Mouse (Mus musculus): ENCODE results near the gene Zfp846.

Zfp846 gene

GRCm38 (mm10) chr9:20636790-20637189 is 55.7 kb downstream of the Zfp846 start:
- DNase-seq (ENCODE audit: low read depth, low spot score) = no peak

GRCm38 (mm10) chr9:20638552-20638951 is 57.5 kb downstream of the Zfp846 start:
- no peak for DNase-seq (ENCODE audit: low read depth, low spot score)

GRCm38 (mm10) chr9:20639486-20639885 is 58.4 kb downstream of the Zfp846 start:
- DNase-seq (ENCODE audit: low read depth, low spot score) = no peak

- no peak for DNase-seq (ENCODE audit: low read depth, low spot score)
Measured at GRCm38 (mm10) chr9:20641501-20641900, 60.4 kb downstream of the Zfp846 start.

- peak; percentile 95 for DNase-seq (ENCODE audit: low read depth, low spot score)
Measured at GRCm38 (mm10) chr9:20642101-20642895, 61.2 kb downstream of the Zfp846 start, which contains the start of gene Ubl5. Ubl5 (plus strand) TSS chr9:20642878.

GRCm38 (mm10) chr9:20642896-20643466 is 61.9 kb downstream of the Zfp846 start:
- peak; percentile 78 for DNase-seq (ENCODE audit: low read depth, low spot score)

GRCm38 (mm10) chr9:20643781-20644180 is 62.7 kb downstream of the Zfp846 start:
- no peak for DNase-seq (ENCODE audit: low read depth, low spot score)

- no peak for DNase-seq (ENCODE audit: low read depth, low spot score)
Measured at GRCm38 (mm10) chr9:20644360-20645081, 63.4 kb downstream of the Zfp846 start, which contains the start of gene Fbxl12. Fbxl12 (minus strand) TSS chr9:20644767.

- no peak for DNase-seq (ENCODE audit: low read depth, low spot score)
Measured at GRCm38 (mm10) chr9:20645121-20645520, 64.0 kb downstream of the Zfp846 start.

GRCm38 (mm10) chr9:20651602-20652259 is 70.6 kb downstream of the Zfp846 start, which contains the start of gene Pin1:
Pin1 (plus strand) TSS chr9:20652095.
- peak; percentile 96 for DNase-seq (ENCODE audit: low read depth, low spot score)

GRCm38 (mm10) chr9:20652260-20652658 is 71.2 kb downstream of the Zfp846 start:
- no peak for DNase-seq (ENCODE audit: low read depth, low spot score)

GRCm38 (mm10) chr9:20653859-20654258 is 72.8 kb downstream of the Zfp846 start:
- DNase-seq (ENCODE audit: low read depth, low spot score) = no peak

Measured in WW6 (cell line).